Mouse (Mus musculus) activated CD4-positive, CD25-positive, alpha-beta regulatory T cell, adult 4 months (primary cell): ENCODE data around the gene Ctdnep1. TPM values are rescaled to one million over a fixed set of nuclear protein-coding genes. Genes with fewer than 3 reads are reported as not detected.

Experiments
- ATAC-seq: one replicate; pipeline ENCODE4 v1.8.0; 2017
- polyA plus RNA-seq, 2 experiments: library from polyadenylated mRNA; unstranded; fragments of 100-300 nt; shearing (Covaris generic); gene quantifications; one replicate each; pipeline ENCODE4 v1.2.1; 2017

Gene Ctdnep1
- polyA plus RNA-seq, 2 experiments from 2014 or later, result 21.4 to 24.8 TPM

DNA sequence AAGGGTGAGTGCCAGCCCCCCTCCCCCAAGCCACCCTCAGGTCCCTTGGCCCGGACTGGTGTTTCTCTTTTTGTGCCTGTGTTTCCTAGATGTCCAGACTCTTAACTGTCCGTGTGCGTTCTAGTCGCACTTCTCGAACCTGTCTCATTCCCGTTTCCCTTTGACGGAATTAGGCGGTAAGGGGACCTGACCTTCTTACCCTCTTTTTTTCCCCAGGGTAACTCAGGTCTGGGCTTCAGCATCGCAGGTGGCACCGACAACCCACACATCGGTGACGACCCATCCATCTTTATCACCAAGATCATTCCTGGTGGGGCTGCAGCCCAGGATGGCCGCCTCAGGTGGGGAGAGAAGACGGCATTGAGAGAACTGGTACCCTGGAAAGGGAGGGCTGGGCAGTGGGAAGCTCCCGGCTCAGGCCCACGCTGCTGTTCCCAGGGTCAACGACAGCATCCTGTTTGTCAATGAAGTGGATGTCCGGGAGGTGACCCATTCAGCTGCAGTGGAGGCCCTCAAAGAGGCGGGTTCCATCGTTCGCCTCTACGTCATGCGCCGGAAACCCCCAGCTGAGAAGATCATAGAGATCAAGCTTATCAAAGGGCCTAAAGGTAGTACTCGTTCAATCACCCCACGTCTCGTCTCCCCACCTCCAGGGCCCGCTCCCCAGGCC is 49.8 kb downstream of the Ctdnep1 start:
- ATAC-seq, result no peak

DNA sequence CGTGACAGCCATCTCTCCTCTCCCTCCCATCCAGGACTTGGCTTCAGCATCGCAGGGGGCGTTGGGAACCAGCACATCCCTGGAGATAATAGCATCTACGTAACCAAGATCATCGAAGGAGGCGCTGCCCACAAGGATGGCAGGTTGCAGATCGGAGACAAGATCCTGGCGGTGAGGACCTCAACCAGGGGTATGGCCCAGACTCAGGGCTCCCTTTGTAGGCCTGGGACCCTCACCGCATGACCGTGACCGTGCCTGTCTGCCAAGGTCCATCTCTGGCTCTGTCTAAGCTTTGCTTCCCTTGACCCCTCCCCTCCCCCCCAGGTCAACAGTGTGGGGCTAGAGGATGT is 50.3 kb downstream of the Ctdnep1 start:
- no peak for ATAC-seq

DNA sequence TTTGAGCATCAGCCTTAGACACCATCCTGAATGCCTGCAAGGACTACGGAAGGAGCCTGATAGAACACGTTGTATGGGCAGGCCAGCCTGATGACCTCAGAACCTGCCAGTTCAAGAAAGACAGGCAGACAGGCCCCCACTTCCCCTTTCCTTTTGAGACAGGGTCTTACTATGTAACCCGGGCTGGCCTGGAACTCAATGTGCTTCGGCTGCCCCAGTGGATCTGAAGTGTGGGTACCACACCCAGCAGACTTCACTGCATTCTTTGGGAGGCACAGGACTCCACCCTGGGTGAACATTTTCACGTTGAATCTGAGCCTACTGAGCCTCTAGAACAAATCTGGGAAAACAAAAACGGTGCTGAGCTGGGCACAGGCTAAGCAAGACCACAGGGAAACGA is 57.2 kb downstream of the Ctdnep1 start:
- no peak for ATAC-seq

DNA sequence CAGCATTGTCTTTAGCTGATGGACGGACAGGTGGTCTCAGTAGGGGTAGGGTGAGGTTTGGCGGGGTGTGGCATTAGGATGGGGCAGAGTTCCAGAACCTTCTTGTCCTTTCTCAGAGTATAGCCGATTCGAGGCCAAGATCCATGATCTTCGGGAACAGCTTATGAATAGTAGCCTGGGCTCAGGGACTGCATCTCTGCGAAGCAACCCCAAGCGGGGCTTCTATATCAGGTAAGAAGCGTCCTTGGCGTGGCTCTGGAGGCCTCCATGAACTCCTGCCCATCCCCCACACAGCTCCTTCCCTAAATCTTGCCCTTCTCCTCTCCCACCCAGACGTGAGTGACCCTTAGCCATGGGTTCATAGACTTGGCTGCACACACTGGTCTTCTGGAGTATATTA is 58.7 kb downstream of the Ctdnep1 start:
- no peak for ATAC-seq

DNA sequence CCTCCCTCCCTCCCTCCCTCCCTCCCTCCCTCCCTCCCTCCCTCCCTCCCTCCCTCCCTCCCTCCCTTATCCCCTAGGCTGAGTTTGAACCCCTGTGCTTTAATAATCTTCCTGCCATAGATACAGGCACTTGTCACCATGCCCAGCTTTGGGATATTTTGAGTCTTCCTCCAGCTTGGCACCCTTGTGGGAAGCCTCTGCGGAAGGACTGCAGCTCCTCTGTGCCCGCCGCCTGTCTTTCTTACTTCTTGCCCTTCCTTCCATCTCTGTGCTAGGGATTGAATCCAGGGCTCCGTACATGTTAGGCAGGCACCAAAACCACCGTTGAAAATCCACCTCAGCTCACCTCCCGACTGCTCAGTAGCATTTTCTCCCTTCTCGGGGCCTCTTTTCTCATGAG is 59.2 kb downstream of the Ctdnep1 start:
- ATAC-seq, result no peak

Other genes with a start within 250 kb of the Ctdnep1 start
- 10 to 100 TPM; 24.0 to 28.8 TPM for gene Polr2a, start 222.5 kb upstream of the Ctdnep1 start, polyA plus RNA-seq
- not detected for gene Slc35g3, start 219.2 kb upstream of the Ctdnep1 start, polyA plus RNA-seq
- gene Zbtb4, start 215.2 kb upstream of the Ctdnep1 start, polyA plus RNA-seq, result 1 to 10 TPM; 7.8 to 8.1 TPM
- gene Chrnb1, start 185.2 kb upstream of the Ctdnep1 start, polyA plus RNA-seq, result 1 to 10 TPM in 1 of 2 experiments, under 1 TPM in 1; 0.66 to 4.1 TPM
- not detected for gene Fgf11, start 179.3 kb upstream of the Ctdnep1 start, polyA plus RNA-seq
- not detected for gene Tmem102, start 175.5 kb upstream of the Ctdnep1 start, polyA plus RNA-seq
- gene Gm39566, start 165.9 kb upstream of the Ctdnep1 start, polyA plus RNA-seq, result under 1 TPM in 1 of 2 experiments, not detected in 1; 0.08 TPM
- gene Spem2, start 162.7 kb upstream of the Ctdnep1 start, polyA plus RNA-seq, result not detected
- not detected for gene Spem1, start 159.0 kb upstream of the Ctdnep1 start, polyA plus RNA-seq
- under 1 TPM; 0.59 to 0.66 TPM for gene Nlgn2, start 143.4 kb upstream of the Ctdnep1 start, polyA plus RNA-seq
- gene Tmem256, start 142.6 kb upstream of the Ctdnep1 start, polyA plus RNA-seq, result 100 to 1,000 TPM; 127 to 138 TPM
- 10 to 100 TPM; 15.4 to 17.5 TPM for gene Plscr3, start 134.8 kb upstream of the Ctdnep1 start, polyA plus RNA-seq
- gene Tnk1, start 122.4 kb upstream of the Ctdnep1 start, polyA plus RNA-seq, result not detected
- gene Tmem95, start 103.1 kb upstream of the Ctdnep1 start, polyA plus RNA-seq, result not detected
- gene Kctd11, start 99.8 kb upstream of the Ctdnep1 start, polyA plus RNA-seq, result under 1 TPM in 1 of 2 experiments, not detected in 1; 0.56 TPM
- gene Acap1, start 85.6 kb upstream of the Ctdnep1 start, polyA plus RNA-seq, result 100 to 1,000 TPM; 213 to 273 TPM
- gene 2810408A11Rik, start 80.2 kb upstream of the Ctdnep1 start, polyA plus RNA-seq, result 1 to 10 TPM; 1.1 to 1.2 TPM
- gene Neurl4, start 80.1 kb upstream of the Ctdnep1 start, polyA plus RNA-seq, result 1 to 10 TPM; 7.9 to 8.0 TPM
- gene Gps2, start 67.3 kb upstream of the Ctdnep1 start, polyA plus RNA-seq, result 100 to 1,000 TPM in 1 of 2 experiments, 10 to 100 TPM in 1; 90.7 to 106 TPM
- gene Eif5a, start 59.2 kb upstream of the Ctdnep1 start, polyA plus RNA-seq, result 1,000 to 10,000 TPM; 1,092 to 1,351 TPM
- gene Ybx2, start 45.4 kb upstream of the Ctdnep1 start, polyA plus RNA-seq, result not detected
- gene Slc2a4, start 33.0 kb upstream of the Ctdnep1 start, polyA plus RNA-seq, result not detected
- gene Cldn7, start 16.4 kb upstream of the Ctdnep1 start, polyA plus RNA-seq, result not detected
- gene Elp5, start 1.4 kb downstream of the Ctdnep1 start, polyA plus RNA-seq, result 10 to 100 TPM; 62.1 to 69.7 TPM
- 100 to 1,000 TPM; 343 to 373 TPM for gene Gabarap, start 10.0 kb downstream of the Ctdnep1 start, polyA plus RNA-seq
- 10 to 100 TPM; 32.1 to 44.9 TPM for gene Phf23, start 14.6 kb downstream of the Ctdnep1 start, polyA plus RNA-seq
- gene Dvl2, start 19.4 kb downstream of the Ctdnep1 start, polyA plus RNA-seq, result 1 to 10 TPM; 2.7 to 3.9 TPM
- gene Acadvl, start 34.3 kb downstream of the Ctdnep1 start, polyA plus RNA-seq, result 100 to 1,000 TPM; 107 to 139 TPM
- gene Dlg4, start 35.8 kb downstream of the Ctdnep1 start, polyA plus RNA-seq, result 10 to 100 TPM in 1 of 2 experiments, 1 to 10 TPM in 1; 9.7 to 11.6 TPM
- not detected for gene Asgr1, start 72.9 kb downstream of the Ctdnep1 start, polyA plus RNA-seq
- not detected for gene Asgr2, start 111.5 kb downstream of the Ctdnep1 start, polyA plus RNA-seq
- gene Mgl2, start 149.2 kb downstream of the Ctdnep1 start, polyA plus RNA-seq, result under 1 TPM in 1 of 2 experiments, not detected in 1; 0.21 TPM
- not detected for gene Clec10a, start 175.0 kb downstream of the Ctdnep1 start, polyA plus RNA-seq
- not detected for gene Slc16a11, start 231.6 kb downstream of the Ctdnep1 start, polyA plus RNA-seq
- gene Slc16a13, start 239.9 kb downstream of the Ctdnep1 start, polyA plus RNA-seq, result 1 to 10 TPM; 2.6 to 4.1 TPM
- under 1 TPM; 0.23 to 0.36 TPM for gene Bcl6b, start 248.6 kb downstream of the Ctdnep1 start, polyA plus RNA-seq